Mouse (Mus musculus) left cerebral cortex, postnatal 25 days (tissue): ENCODE data around the gene Yeats2. TPM values are rescaled to one million over a fixed set of nuclear protein-coding genes. Genes with fewer than 3 reads are reported as not detected.

Experiments used
- DNase-seq, 2 experiments: peaks; one replicate each; pipeline ENCODE4 v3.0.0; 2022; ENCODE audit warnings: low spot score in 2 of 2, mixed read lengths in 1 of 2
- intact Hi-C: fragments of 180-260 bp; cut with DNase I; formaldehyde crosslinking; loops from one replicate; pipeline ENCODE4 v1.15.1; 2025
- total RNA-seq, 2 experiments: library from RNA; stranded (reverse); gene quantifications; 2 replicates each; pipeline ENCODE4 v1.2.3; 2021

Yeats2 gene
- total RNA-seq, 2 experiments from 2014 or later, result 36.4 to 37.9 TPM

- DNase-seq, result peak in 1 of 2 experiments; percentile 82
- intact Hi-C loops, result no loop called here
Measured at GRCm38 (mm10) chr16:20248442-20249174, 107.7 kb downstream of the Yeats2 start.

- DNase-seq, result no peak
- intact Hi-C loops, result no loop called here
Measured at GRCm38 (mm10) chr16:20257926-20258325, 117.1 kb downstream of the Yeats2 start.

GRCm38 (mm10) chr16:20265089-20265488 is 124.2 kb downstream of the Yeats2 start:
- no peak for DNase-seq
- intact Hi-C loops, result no loop called here

GRCm38 (mm10) chr16:20271339-20271738 is 130.5 kb downstream of the Yeats2 start:
- no peak for DNase-seq
- intact Hi-C loops, result no loop called here

- intact Hi-C loops, result no loop called here
- no peak for DNase-seq
Measured at GRCm38 (mm10) chr16:20272994-20273393, 132.1 kb downstream of the Yeats2 start.

GRCm38 (mm10) chr16:20279395-20279794 is 138.5 kb downstream of the Yeats2 start:
- DNase-seq, result no peak
- intact Hi-C loops, result loop anchor here (5.0 kb wide), 1 partner anchor 37 kb away; the partner anchor contains the start of gene Map6d1

GRCm38 (mm10) chr16:20280238-20280637 is 139.4 kb downstream of the Yeats2 start:
- intact Hi-C loops, result no loop called here
- DNase-seq, result no peak

Other genes starting within 250 kb of the Yeats2 start
- gene Klhl6, start 158.0 kb upstream of the Yeats2 start, total RNA-seq, result 1 to 10 TPM; 1.1 to 2.3 TPM
- gene Klhl24, start 43.5 kb upstream of the Yeats2 start, total RNA-seq, result 10 to 100 TPM; 82.0 to 86.4 TPM
- 10 to 100 TPM; 46.4 to 54.3 TPM for gene Map6d1, start 100.3 kb downstream of the Yeats2 start, total RNA-seq
- 10 to 100 TPM; 53.3 to 54.4 TPM for gene Parl, start 161.3 kb downstream of the Yeats2 start, total RNA-seq
- gene Cyp2ab1, start 184.3 kb downstream of the Yeats2 start, total RNA-seq, result not detected